Mouse (Mus musculus) spleen, adult 12 weeks (tissue): Measurements from ENCODE around the gene Glod4.

ENCODE experiments used
- DNase-seq: peaks from one replicate; pipeline ENCODE4 v3.0.0; 2022; ENCODE audit warnings: low spot score

The Glod4 gene

GRCm38 (mm10) chr11:76083941-76084367 is 159.6 kb downstream of the Glod4 start:
- DNase-seq: no peak

GRCm38 (mm10) chr11:76081048-76081640 is 162.4 kb downstream of the Glod4 start:
- DNase-seq: no peak

- no peak for DNase-seq
Observed at GRCm38 (mm10) chr11:76080293-76080692, 163.2 kb downstream of the Glod4 start.

- DNase-seq: no peak
Observed at GRCm38 (mm10) chr11:76077341-76077740, 166.2 kb downstream of the Glod4 start.

GRCm38 (mm10) chr11:76074296-76075093 is 169.0 kb downstream of the Glod4 start:
- DNase-seq: no peak
